ENCODE assay signal across 13 mouse cellular contexts in the genomic region with DNA sequence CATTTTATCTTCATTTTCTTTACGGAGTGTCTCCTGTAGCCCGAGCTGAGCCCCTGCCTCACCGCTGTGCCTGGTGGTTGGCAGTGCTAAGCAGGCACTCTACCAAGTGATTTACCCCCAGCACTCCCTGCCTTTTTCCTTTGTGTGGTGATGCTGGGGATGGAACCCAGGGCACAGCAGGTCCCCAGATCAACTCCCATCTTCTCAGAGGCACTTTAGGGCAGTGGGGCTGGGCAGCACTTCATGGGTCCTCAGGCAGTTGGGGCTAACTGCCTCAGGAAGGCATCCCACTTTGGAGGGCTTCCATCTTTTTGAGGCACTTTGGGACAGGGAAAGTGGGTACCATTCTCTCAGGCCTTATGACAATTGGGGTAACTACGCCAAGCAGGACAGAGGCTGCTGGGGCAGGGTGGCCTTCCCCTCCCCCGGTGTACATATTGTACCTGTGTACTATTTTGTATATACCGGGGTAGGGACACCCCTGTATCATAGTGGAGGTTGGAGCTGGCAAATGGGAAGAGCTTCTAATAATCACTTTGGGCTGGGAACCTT. TPM values are rescaled to one million over a fixed set of nuclear protein-coding genes. Genes with fewer than 3 reads are reported as not detected.
"Had no signal": no experiment of that assay in that cellular context is flagged by ENCODE, and none has a peak within 500 bp of the region (broad histone marks: within the 10 kb centered on the region; RNA-seq: fewer than 3 reads in every experiment).

No protein-coding gene starts in this region.

- DNase-seq: layer of hippocampus, adult 9-11 months; liver, embryonic 13.5 days; lung, adult 2 months; right cerebral cortex, postnatal 25 days had no signal

- H3K9ac ChIP-seq: kidney, embryonic 15.5 days; liver, embryonic 13.5 days; midbrain, embryonic 12.5 days; neural tube, embryonic 13.5 days; stomach, embryonic 15.5 days had no signal

- H3K27ac ChIP-seq: kidney, embryonic 15.5 days; liver, embryonic 13.5 days; neural tube, embryonic 13.5 days; stomach, embryonic 15.5 days had no signal

- H3K4me3 ChIP-seq: kidney, embryonic 15.5 days; liver, embryonic 13.5 days; midbrain, embryonic 12.5 days; myocyte; neural tube, embryonic 13.5 days; stomach, embryonic 15.5 days had no signal

- H3K27me3 ChIP-seq: kidney, embryonic 15.5 days; stomach, embryonic 15.5 days had no signal

- H3K4me2 ChIP-seq: kidney, embryonic 15.5 days; liver, embryonic 13.5 days; midbrain, embryonic 12.5 days; neural tube, embryonic 13.5 days; stomach, embryonic 15.5 days had no signal

- H3K9me3 ChIP-seq: kidney, embryonic 15.5 days; liver, embryonic 13.5 days; midbrain, embryonic 12.5 days; neural tube, embryonic 13.5 days; stomach, embryonic 15.5 days had no signal

RNA-seq across cellular contexts. Expression of a gene that starts 45.8 kb away (rescaled TPM):
- total RNA-seq: megakaryocyte progenitor cell, adult 5-6 weeks; megakaryocyte-erythroid progenitor cell, adult 5-6 weeks; monocyte, adult 5-6 weeks; neutrophil, adult 5-6 weeks had no signal
